Mouse (Mus musculus) midbrain, embryonic 10.5 days (tissue): ENCODE results near the gene B4galnt4. TPM values are rescaled to one million over a fixed set of nuclear protein-coding genes. Genes with fewer than 3 reads are reported as not detected.
A peak's percentile ranks its signal among the peaks of the same experiment; 100 is the strongest.

Experiments
- DNase-seq: peaks from one replicate; pipeline ENCODE4 v3.0.0-alpha.2; 2017; ENCODE audit warnings: low spot score
- H3K27ac ChIP-seq: fragments of 300-500 bp; sonication (generic); replicated peaks from 2 replicates; pipeline ENCODE4 v1.5.1; 2016; ENCODE audit warnings: mild to moderate bottlenecking
- H3K27me3 ChIP-seq: fragments of 300-500 bp; sonication (generic); 2 replicates; pipeline ENCODE4 v1.6.1; 2016; ENCODE audit warnings: low read depth, mild to moderate bottlenecking; ENCODE audit not compliant: poor library complexity, severe bottlenecking
- H3K36me3 ChIP-seq: fragments of 300-500 bp; sonication (generic); 2 replicates; pipeline ENCODE4 v1.6.1; 2016; ENCODE audit warnings: mild to moderate bottlenecking, moderate library complexity
- H3K4me1 ChIP-seq: fragments of 300-500 bp; sonication (generic); 2 replicates; pipeline ENCODE4 v1.6.1; 2016
- H3K4me3 ChIP-seq: fragments of 300-500 bp; sonication (generic); 2 replicates; pipeline ENCODE4 v1.5.1; 2016; ENCODE audit warnings: mild to moderate bottlenecking, moderate library complexity
- H3K9me3 ChIP-seq: fragments of 300-500 bp; sonication (generic); replicated peaks from 2 replicates; pipeline ENCODE4 v1.6.1; 2016; ENCODE audit warnings: mild to moderate bottlenecking
- WGBS: fragments of 180-500 bp; shearing (Covaris S2); methylation state at CpG from one replicate; pipeline ENCODE4 v1.1.7; 2016; 5-methylcytosine and 5-hydroxymethylcytosine counted together
- polyA plus RNA-seq: library from polyadenylated mRNA; unstranded; fragments of >200 nt; fragmentation: Nextera tagmentation; extraction: Ambion mirVana; gene quantifications from 2 replicates; pipeline ENCODE4 v1.2.1, GENCODE M21; 2016

Gene B4galnt4
- polyA plus RNA-seq, 1 experiment from 2014 or later, result 26.8 TPM

DNA sequence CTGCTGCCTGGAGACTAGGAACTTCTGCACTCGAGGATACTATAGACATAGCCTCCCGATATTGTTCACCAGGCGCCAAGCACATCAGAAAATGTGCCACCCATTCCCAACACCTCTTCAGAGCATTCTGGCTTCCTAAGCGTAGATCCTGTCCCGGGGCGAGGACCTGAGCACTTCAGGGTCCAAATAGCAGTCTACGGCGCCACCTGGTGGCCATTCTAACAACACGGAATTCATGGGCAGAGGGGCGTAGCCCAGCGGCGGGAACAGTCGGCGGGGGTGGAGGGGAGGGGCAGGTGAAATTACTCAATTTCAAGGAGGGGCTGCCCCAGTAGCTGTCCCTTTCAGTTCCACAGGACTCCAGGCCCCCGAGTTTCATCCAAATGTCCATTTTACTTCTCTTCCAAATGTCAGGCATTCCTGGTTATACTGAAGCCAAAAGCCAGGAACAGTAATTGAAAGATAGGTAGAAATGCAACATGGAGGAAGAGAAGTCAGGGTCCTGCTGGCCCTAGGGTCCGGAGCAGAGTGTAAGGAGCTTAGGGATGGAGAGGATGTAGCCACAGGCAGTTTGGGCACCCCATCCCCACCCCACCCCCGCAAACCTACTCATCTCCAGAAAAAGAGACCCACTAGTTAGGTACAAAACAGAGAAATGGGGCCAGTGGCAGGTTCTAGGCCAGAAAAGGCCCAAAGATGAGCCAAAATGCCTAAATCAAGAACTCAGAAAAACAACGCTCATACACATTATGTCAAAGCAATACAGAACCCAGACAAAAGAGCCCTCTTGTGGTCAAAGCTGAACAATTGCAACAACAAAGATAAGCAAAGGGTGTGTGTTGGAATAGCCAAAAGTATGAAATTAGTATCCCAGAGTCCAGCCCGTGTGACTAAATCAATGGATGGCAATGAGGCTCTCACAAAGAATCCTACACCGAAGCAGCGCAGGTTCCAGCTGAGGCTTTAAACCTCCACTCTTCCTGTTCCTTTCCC is 12.4 kb upstream of the B4galnt4 start:
- no peaks in the 10 kb centered on the region for H3K36me3 ChIP-seq
- H3K9me3 ChIP-seq, result no peaks in the 10 kb centered on the region
- 12% methylated on average over 21 of the region's 21 CpGs for WGBS
- peaks cover 21% of the 10 kb centered on the region for H3K4me1 ChIP-seq
- H3K4me3 ChIP-seq, result peak overlapping the region; percentile 55
- H3K27ac ChIP-seq, result peak overlapping the region; percentile 75
- DNase-seq, result peak; percentile 91
- H3K27me3 ChIP-seq, result peaks cover 7% of the 10 kb centered on the region; the same call in 1 of the 2 replicates

DNA sequence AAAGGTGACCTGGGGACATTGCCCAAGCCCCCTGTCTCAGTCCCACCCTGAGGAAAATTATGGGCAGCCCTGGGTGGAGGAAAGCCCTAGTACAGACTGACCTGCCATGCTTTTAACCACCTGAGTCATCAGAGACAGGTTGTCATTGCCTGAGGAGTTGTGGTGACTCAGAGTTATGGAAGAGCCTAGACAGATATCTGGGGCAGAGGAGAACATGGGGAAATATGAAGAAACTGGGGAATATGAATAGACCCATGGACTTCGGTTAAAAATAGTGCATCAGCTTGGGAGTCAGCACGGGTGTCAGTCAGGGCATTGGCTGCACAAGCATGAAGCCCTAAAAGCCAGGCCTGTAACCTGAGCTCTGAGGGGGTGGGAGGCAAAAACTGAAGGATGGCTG is 11.6 kb upstream of the B4galnt4 start:
- H3K27ac ChIP-seq, result no peak overlapping the region

DNA sequence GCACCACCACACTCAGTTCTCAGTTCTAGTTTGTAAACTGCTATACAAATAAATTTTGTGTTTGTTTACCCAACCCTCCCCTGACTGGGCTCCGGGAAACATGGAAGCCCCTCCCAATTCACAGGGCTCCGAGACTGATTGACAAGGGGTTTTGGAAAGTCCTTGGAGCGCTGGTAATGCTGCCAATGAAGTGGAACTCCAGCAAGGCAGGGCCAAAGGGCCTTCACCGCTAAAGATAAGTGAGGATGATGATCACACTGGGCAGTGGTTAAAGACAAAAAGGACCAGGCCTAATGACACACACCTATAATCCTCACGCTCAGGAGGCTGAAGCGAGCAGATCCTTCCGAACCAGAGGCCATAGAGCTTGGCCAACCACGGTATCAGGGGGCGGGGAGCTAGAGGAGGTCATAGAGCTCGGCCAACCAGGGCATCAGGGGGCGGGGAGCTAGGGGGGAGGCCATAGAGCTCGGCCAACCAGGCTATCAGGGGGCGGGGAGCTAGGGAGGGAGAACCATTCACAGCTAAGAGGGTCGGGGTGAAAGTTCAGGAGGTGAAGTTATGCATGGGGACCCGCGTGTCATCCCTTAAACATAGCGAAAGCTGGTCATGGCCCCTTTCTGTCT is 9.7 kb upstream of the B4galnt4 start:
- Histone ChIP-seq H3K36me3 (peaks cover 6% of the 10 kb centered on the region), H3K27me3 (peaks cover 7% of the 10 kb centered on the region; the same call in 1 of the 2 replicates), H3K4me1 (peaks cover 21% of the 10 kb centered on the region), H3K27ac (no peak overlapping the region), H3K4me3 (no peak overlapping the region), H3K9me3 (0 out of 2 replicates have a peak, but pooled peaks cover 5% of the 10 kb centered on the region)
- WGBS, result 66% methylated on average over 17 of the region's 17 CpGs
- no peak for DNase-seq

More for the DNA sequence above, 11.6 kb upstream of the B4galnt4 start:
- WGBS, result 82% methylated on average over 2 of the region's 2 CpGs
- DNase-seq, result no peak
- Histone ChIP-seq H3K4me3 (no peak overlapping the region), H3K9me3 (no peaks in the 10 kb centered on the region), H3K4me1 (peaks cover 21% of the 10 kb centered on the region), H3K36me3 (no peaks in the 10 kb centered on the region), H3K27me3 (peaks cover 7% of the 10 kb centered on the region; the same call in 1 of the 2 replicates)

DNA sequence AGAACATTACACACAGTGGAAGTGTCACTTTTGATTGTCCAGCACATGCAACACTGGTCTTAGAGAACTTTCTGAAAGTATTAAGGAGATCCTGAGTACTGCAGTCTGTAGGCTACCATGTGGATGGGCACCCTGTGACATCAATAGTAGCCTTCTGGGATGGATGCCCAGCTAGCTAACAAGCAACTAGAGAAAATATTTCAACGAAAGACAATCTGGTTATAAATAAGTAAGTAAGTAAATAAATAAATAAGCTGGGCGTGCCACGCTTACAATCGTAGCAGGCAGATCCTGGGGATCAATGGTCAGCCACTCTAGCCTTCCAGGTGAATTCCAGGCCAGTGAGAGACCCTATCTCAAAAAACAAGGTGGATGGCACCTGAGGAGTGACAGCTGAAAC is 8.9 kb upstream of the B4galnt4 start:
- H3K4me1 ChIP-seq, result peaks cover 18% of the 10 kb centered on the region
- WGBS, result 94% methylated on average over 4 of the region's 4 CpGs
- H3K4me3 ChIP-seq, result no peak overlapping the region
- 0 out of 2 replicates have a peak, but pooled peaks cover 5% of the 10 kb centered on the region for H3K9me3 ChIP-seq
- no peak overlapping the region for H3K27ac ChIP-seq
- H3K27me3 ChIP-seq, result peaks cover 4% of the 10 kb centered on the region; the same call in 1 of the 2 replicates
- peaks cover 15% of the 10 kb centered on the region for H3K36me3 ChIP-seq
- no peak for DNase-seq

DNA sequence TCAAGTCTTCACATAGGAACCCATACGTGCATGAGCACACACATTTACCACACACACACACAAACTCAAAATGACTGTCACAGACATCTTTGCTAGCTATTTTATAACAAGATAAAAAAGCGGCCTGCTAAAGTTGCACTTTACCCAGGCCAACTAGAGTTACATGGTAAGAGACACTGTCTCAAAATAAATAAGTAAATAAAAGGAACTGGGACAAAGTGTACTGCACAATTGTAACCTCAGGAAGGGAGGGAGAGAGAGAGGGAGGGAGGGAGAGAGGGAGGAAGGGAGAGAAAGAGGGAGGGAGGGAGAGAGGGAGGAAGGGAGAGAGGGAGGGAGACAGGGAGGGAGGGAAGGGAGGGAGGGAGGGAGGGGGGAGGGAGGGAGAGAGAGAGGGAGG is 8.5 kb upstream of the B4galnt4 start:
- WGBS, result 85% methylated on average over 2 of the region's 2 CpGs
- Histone ChIP-seq H3K36me3 (peaks cover 19% of the 10 kb centered on the region), H3K4me3 (no peak overlapping the region), H3K4me1 (peaks cover 14% of the 10 kb centered on the region), H3K27ac (no peak overlapping the region), H3K27me3 (peaks cover under 1% of the 10 kb centered on the region; the same call in 1 of the 2 replicates), H3K9me3 (0 out of 2 replicates have a peak, but pooled peaks cover 5% of the 10 kb centered on the region)
- no peak for DNase-seq

DNA sequence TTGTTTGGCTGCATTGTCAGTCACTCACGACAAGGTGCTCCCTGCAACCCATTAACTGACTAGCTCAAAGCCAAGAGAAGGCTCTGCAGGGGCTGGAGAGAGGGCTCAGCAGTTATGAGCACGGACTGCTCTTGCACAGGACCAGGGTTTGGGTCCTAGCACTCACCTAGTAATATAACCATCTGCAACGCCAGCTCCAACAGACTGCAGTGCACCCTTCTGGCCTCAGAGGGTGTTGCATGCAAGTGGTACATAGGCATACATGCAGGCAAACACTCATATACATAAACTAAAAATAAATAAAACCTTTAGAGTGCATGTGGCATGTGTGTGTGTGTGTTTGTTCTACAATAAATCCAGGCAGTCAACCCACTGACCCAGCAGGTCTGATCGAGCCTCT is 5.1 kb upstream of the B4galnt4 start:
- WGBS, result 85% methylated on average over 4 of the region's 4 CpGs

DNA sequence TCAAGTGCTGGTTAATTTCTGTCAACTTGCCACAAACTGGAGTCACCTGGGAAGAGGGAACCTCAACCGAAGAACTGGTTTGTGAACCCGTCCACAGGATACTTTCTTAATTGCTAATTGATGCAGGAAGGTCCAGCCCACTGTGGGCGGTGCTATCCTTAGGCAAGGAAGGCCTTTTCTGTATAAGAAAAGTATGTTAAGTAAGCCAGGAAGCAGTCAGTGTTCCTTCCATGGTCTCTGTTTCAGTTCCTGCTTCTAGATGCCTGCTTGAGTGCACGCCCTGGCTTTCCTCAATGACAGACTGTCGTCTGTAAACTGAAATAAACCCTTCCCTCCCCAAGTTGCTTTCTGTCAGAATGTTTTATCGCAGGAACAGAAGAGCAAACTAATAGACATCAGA is 3.9 kb upstream of the B4galnt4 start:
- Histone ChIP-seq H3K36me3 (peaks cover 26% of the 10 kb centered on the region), H3K4me3 (no peak overlapping the region), H3K27ac (no peak overlapping the region), H3K4me1 (peaks cover 25% of the 10 kb centered on the region), H3K9me3 (0 out of 2 replicates have a peak, but pooled peaks cover 5% of the 10 kb centered on the region), H3K27me3 (peaks cover 14% of the 10 kb centered on the region; the same call in 1 of the 2 replicates)
- WGBS, result 95% methylated on average over 6 of the region's 6 CpGs
- no peak for DNase-seq

More for the DNA sequence above, 5.1 kb upstream of the B4galnt4 start:
- no peak overlapping the region for H3K27ac ChIP-seq
- peaks cover 7% of the 10 kb centered on the region; the same call in 1 of the 2 replicates for H3K27me3 ChIP-seq
- H3K4me3 ChIP-seq, result no peak overlapping the region
- peaks cover 13% of the 10 kb centered on the region for H3K4me1 ChIP-seq
- H3K36me3 ChIP-seq, result peaks cover 26% of the 10 kb centered on the region
- H3K9me3 ChIP-seq, result 0 out of 2 replicates have a peak, but pooled peaks cover 5% of the 10 kb centered on the region
- no peak for DNase-seq

DNA sequence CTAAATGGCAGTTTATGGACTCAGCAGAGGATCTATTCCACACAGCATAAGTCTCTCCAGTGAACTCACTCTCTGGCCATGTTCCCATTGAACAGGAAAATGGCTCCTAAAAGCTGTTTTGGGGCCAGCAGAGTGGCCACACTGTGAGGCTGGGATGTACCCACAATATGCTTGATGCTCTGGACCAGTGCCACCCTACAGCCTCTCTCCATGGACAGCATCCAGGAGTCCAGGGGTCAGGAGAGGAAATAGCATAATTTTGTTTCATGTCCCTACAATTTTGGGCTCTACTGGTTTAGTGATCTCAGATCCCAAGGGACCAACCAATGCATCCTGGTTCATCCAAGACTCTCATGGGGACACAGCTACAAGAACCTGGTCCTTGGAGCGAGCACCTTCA is 3.4 kb upstream of the B4galnt4 start:
- Histone ChIP-seq H3K27me3 (peaks cover 14% of the 10 kb centered on the region; the same call in 1 of the 2 replicates), H3K4me3 (no peak overlapping the region), H3K36me3 (peaks cover 28% of the 10 kb centered on the region), H3K27ac (no peak overlapping the region), H3K4me1 (peaks cover 30% of the 10 kb centered on the region), H3K9me3 (0 out of 2 replicates have a peak, but pooled peaks cover 5% of the 10 kb centered on the region)
- DNase-seq, result no peak
- WGBS, result 88% methylated on average over 1 of the region's 1 CpGs

DNA sequence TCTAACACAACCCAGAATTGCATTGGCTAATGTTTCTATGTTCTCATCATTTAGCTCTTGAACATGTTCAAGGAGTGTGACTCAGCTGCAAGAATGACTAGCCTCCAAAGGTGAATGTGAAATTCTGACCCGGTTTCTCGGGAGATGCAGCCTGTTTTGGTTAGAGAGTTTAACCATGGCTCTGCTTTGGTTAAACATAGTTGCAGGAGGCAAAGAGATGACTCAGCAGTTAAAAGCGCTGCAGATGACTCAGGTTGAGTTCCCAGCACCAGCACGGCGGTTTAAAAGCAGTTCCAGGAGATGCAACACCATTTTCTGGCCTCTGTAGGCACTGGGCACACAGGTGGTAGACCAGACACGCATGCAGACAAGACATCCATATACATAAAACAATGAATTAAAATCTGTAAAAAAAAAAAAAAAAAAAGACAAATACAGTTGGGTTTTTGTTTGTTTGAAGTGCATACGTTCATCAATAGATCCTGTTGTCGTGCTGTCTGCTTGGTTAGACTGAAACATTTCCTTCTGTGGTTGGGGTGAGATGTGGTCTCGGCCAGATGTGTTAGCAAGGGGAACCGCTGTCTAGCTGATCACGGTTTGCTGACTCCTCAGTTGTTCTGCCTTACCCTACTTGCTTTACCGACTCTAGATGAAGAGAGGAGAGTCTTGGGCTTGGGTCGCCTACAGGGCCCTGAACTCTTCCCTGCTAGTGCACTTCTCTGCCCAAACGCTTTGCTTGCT is 2.1 kb upstream of the B4galnt4 start:
- no peak for DNase-seq
- Histone ChIP-seq H3K27ac (no peak overlapping the region), H3K27me3 (peaks cover 14% of the 10 kb centered on the region; the same call in 1 of the 2 replicates), H3K4me1 (peaks cover 38% of the 10 kb centered on the region), H3K9me3 (0 out of 2 replicates have a peak, but pooled peaks cover 5% of the 10 kb centered on the region), H3K36me3 (peaks cover 40% of the 10 kb centered on the region), H3K4me3 (no peak overlapping the region)
- WGBS, result 92% methylated on average over 14 of the region's 14 CpGs

DNA sequence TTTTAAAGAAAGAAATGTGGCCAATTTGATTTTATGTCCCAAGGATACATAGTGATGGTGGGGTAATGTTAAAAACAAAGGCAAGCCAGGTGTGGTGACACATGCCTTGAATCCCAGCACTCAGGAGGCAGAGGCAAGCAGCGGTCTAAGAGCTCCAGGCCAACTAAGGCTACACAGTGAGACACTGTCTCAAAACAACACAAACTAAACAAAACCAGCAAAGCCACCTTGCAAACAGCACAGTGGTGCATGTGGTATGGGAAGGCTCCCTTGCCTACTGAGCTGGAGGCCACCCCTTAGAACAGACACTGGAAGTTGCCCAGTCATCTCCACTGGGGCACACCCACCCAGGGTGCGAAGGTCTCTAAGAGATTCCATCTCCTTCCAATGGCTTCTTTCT is 975 bp upstream of the B4galnt4 start:
- H3K27me3 ChIP-seq, result peaks cover 14% of the 10 kb centered on the region; the same call in 1 of the 2 replicates
- 72% methylated on average over 2 of the region's 2 CpGs for WGBS
- H3K4me1 ChIP-seq, result peaks cover 38% of the 10 kb centered on the region
- H3K36me3 ChIP-seq, result peaks cover 52% of the 10 kb centered on the region
- H3K27ac ChIP-seq, result peak overlapping the region; percentile 98
- no peak for DNase-seq
- peak overlapping the region; percentile 91 for H3K4me3 ChIP-seq
- H3K9me3 ChIP-seq, result 0 out of 2 replicates have a peak, but pooled peaks cover 5% of the 10 kb centered on the region

DNA sequence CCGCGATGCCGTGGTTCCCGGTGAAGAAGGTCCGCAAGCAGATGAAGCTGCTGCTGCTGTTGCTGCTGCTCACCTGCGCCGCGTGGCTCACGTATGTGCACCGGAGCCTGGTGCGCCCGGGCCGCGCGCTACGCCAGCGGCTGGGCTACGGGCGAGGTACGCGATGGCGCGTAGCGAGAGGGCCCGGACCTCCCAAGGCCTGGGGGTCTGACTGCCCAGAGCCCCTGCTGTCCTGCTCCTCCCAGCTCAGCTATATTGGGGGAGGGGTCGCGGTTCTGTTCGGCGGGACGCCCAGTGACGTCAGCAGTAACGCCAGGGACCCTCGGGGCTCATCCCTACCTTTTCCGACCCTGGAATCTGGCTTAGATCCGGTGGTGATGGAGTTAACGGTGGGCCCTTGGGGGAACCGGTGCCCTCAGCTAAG is 377 bp downstream of the B4galnt4 start:
- Histone ChIP-seq H3K9me3 (no peaks in the 10 kb centered on the region), H3K4me1 (peaks cover 38% of the 10 kb centered on the region), H3K27me3 (peaks cover 14% of the 10 kb centered on the region; the same call in 1 of the 2 replicates), H3K4me3 (peak overlapping the region; percentile 91), H3K36me3 (peaks cover 58% of the 10 kb centered on the region), H3K27ac (peak overlapping the region; percentile 98)
- under 1% methylated on average over 37 of the region's 37 CpGs for WGBS
- DNase-seq, result peak; percentile 65

DNA sequence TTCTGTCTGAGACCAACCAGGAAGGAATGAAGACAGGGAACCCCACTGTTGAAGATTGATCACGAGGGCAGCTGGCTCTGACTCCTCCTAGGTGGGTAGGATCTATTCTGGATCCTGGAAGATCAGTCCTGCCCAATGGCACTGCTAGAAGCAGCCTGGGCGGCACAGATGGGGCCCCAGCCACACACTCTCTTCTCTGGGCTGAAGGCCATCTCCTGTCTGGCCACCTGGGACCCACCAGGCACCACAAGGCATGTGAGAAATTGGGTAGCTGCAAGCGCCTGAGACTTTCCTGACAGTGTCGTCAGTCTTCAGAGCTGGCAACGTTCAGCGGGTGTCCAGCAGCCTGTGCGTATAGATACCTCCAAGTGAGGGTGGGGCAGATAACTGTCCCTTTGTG is 1.6 kb downstream of the B4galnt4 start:
- 90% methylated on average over 7 of the region's 7 CpGs for WGBS
- no peak for DNase-seq
- peaks cover 14% of the 10 kb centered on the region; the same call in 1 of the 2 replicates for H3K27me3 ChIP-seq
- peaks cover 58% of the 10 kb centered on the region for H3K36me3 ChIP-seq
- no peak overlapping the region for H3K27ac ChIP-seq
- H3K9me3 ChIP-seq, result no peaks in the 10 kb centered on the region
- peaks cover 38% of the 10 kb centered on the region for H3K4me1 ChIP-seq
- peak overlapping the region; percentile 91 for H3K4me3 ChIP-seq
